Mouse (Mus musculus) heart, embryonic 16.5 days (tissue): ENCODE data around the gene Usp15. TPM values are rescaled to one million over a fixed set of nuclear protein-coding genes. Genes with fewer than 3 reads are reported as not detected.

Source experiments
- ATAC-seq: fragments of 200-750 bp; cut with Nextera tagmentation; replicated peaks from 2 replicates; pipeline ENCODE4 v1.8.0; 2017; ENCODE audit warnings: moderate number of reproducible peaks; ENCODE audit not compliant: insufficient read depth, low FRiP score; ENCODE audit errors: extremely low read depth
- H3K27ac ChIP-seq: fragments of 300-500 bp; sonication (generic); 2 replicates; pipeline ENCODE4 v1.5.1; 2014; ENCODE audit warnings: mild to moderate bottlenecking, low read length, control low read depth, moderate library complexity
- H3K27me3 ChIP-seq: fragments of 300-500 bp; sonication (generic); 2 replicates; pipeline ENCODE4 v1.6.1; 2014; ENCODE audit warnings: low read length, mixed read lengths; ENCODE audit not compliant: control insufficient read depth, insufficient read depth
- H3K36me3 ChIP-seq: fragments of 300-500 bp; sonication (generic); 2 replicates; pipeline ENCODE4 v1.6.1; 2014; ENCODE audit not compliant: control insufficient read depth, insufficient read depth
- H3K4me1 ChIP-seq: fragments of 300-500 bp; sonication (generic); 2 replicates; pipeline ENCODE4 v1.6.1; 2014; ENCODE audit warnings: low read length, mixed read lengths; ENCODE audit not compliant: control insufficient read depth, insufficient read depth
- H3K4me2 ChIP-seq: fragments of 300-500 bp; sonication (generic); 2 replicates; pipeline ENCODE4 v1.6.1; 2014; ENCODE audit warnings: low read depth, mild to moderate bottlenecking, control low read depth, low read length
- H3K4me3 ChIP-seq: fragments of 300-500 bp; sonication (generic); 2 replicates; pipeline ENCODE4 v1.5.1; 2014; ENCODE audit warnings: mild to moderate bottlenecking, control low read depth, low read length
- H3K9ac ChIP-seq: fragments of 300-500 bp; sonication (generic); 2 replicates; pipeline ENCODE4 v1.6.1; 2014; ENCODE audit warnings: low read length, control low read depth
- H3K9me3 ChIP-seq: fragments of 300-500 bp; sonication (generic); replicated peaks from 2 replicates; pipeline ENCODE4 v1.6.1; 2016; ENCODE audit warnings: low read length; ENCODE audit not compliant: control insufficient read depth
- WGBS: fragments of 180-500 bp; shearing (Covaris S2); extraction: QIAGEN DNeasy Blood & Tissue Kit; methylation state at CpG from one replicate; pipeline ENCODE4 v1.1.7; 2014; 5-methylcytosine and 5-hydroxymethylcytosine counted together
- polyA plus RNA-seq: library from polyadenylated mRNA; unstranded; fragments of >200 nt; fragmentation: Nextera tagmentation; extraction: Ambion mirVana; gene quantifications from 2 replicates; pipeline ENCODE4 v1.2.1, GENCODE M21; 2015

The Usp15 gene
- polyA plus RNA-seq, 1 experiment from 2014 or later = 66.0 TPM

DNA sequence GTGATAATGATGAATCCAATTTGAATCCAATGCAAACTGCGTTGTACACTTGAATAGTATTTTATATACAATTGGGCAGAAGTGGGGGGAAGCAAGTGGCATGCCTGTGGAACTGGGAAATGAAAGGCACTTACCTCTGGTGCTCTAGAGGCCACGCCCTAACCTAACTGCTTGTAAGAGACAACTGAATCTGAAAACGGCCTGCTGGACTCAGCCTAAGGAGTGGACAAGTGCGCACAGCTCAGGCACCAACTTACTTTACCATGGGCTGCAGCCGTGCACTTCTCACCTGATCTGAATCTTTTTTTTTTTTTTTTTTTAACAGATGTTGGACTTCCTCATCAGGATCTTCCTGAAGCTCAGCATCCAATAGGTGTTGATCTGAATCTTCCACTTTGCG lies 10.9 kb downstream of the Usp15 start:
- Histone ChIP-seq H3K27me3 (no peaks in the 10 kb centered on the region), H3K9me3 (no peaks in the 10 kb centered on the region), H3K4me1 (peaks cover 39% of the 10 kb centered on the region), H3K36me3 (no peaks in the 10 kb centered on the region), H3K27ac (no peak overlapping the region), H3K9ac (no peak overlapping the region), H3K4me3 (no peak overlapping the region), H3K4me2 (no peak overlapping the region)
- WGBS = 80% methylated on average over 6 of the region's 6 CpGs
- ATAC-seq = no peak

DNA sequence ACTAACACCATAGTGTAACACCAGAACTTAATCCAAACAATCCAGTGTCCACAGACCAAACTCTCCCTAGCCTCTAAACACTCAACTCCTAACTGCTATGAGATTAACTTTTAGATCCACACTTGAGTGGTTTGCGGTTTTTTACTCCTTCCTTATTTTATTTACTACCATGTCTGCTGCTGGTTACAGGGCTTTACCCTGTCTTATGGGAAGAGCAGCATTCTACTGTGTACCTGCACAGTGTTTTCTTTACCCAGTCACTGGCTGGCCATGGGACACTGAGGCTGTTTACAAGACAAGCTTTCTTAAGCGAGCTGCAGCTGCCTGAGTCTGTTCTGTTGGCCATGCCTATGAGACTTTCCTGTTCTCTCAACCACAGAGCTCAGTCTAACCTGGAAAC lies 13.1 kb downstream of the Usp15 start:
- Histone ChIP-seq H3K27ac (no peak overlapping the region), H3K27me3 (no peaks in the 10 kb centered on the region), H3K9me3 (no peaks in the 10 kb centered on the region), H3K4me1 (peaks cover 31% of the 10 kb centered on the region), H3K36me3 (peaks cover 6% of the 10 kb centered on the region), H3K4me2 (no peak overlapping the region), H3K9ac (no peak overlapping the region), H3K4me3 (no peak overlapping the region)
- WGBS = 54% methylated on average over 2 of the region's 2 CpGs
- ATAC-seq = no peak

DNA sequence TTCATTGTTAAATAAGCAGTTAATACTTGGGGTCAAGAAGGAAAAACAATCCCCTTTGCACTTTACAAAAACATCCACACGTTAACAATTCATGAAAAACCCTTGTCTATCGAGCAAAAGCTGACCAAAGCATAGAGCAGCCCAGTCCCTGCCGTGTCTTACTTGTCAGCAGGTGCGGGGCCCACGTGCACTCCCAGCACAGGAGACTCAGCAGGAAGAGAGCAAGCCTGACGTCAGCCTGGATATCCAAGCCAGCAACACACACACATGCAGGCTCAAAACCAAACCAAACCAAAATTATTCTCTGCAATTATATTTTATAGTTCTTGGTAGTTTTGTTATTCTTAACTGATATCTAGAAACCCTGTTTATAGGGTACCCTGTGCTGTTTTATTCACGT lies 13.6 kb downstream of the Usp15 start:
- Histone ChIP-seq H3K27me3 (no peaks in the 10 kb centered on the region), H3K27ac (no peak overlapping the region), H3K4me1 (peaks cover 29% of the 10 kb centered on the region), H3K36me3 (peaks cover 9% of the 10 kb centered on the region), H3K9ac (no peak overlapping the region), H3K4me2 (no peak overlapping the region), H3K4me3 (no peak overlapping the region), H3K9me3 (no peaks in the 10 kb centered on the region)
- WGBS = 29% methylated on average over 7 of the region's 7 CpGs
- peak; percentile 71; the same call in 1 of the 2 replicates for ATAC-seq

DNA sequence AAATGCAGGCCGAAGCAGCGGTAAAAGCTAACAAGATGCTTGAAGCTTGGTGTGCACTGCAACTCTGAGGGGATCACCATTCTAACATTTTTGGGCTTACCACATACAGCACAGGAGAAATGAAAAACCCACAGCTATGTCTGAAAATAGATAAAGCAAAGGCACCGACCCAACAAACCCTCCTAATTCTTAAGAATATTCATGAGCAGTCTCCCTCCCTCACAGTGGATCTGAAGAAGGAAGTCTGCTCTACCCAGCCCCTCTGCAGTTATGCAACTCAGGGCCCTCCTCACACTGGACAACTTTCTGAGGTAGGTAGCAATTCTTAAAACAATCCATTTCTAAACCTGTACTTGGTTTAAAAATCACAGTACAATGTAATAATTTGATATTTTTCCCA lies 14.4 kb downstream of the Usp15 start:
- H3K36me3 ChIP-seq = peaks cover 9% of the 10 kb centered on the region
- H3K4me2 ChIP-seq = no peak overlapping the region
- peaks cover 22% of the 10 kb centered on the region for H3K4me1 ChIP-seq
- 83% methylated on average over 3 of the region's 3 CpGs for WGBS
- no peaks in the 10 kb centered on the region for H3K9me3 ChIP-seq
- no peak overlapping the region for H3K9ac ChIP-seq
- H3K27me3 ChIP-seq = no peaks in the 10 kb centered on the region
- ATAC-seq = no peak
- no peak overlapping the region for H3K4me3 ChIP-seq
- H3K27ac ChIP-seq = no peak overlapping the region

DNA sequence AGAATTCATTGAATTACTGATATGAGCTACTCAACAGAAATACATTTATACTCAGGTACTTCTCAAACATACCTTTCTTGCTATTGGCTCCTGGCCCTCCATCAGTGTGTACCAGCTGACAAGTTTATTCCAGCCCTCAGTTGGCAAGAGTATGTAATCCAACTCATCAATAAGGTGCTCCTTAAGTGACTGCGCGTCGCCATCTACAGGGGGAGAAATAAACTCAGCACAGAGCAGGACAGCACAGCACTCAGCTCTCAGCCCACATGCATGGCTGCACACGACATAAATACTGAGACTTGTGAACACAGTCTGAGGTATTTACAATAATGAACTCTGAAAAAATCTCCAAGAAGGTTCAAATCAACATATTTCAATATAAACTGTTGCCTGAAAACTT lies 21.0 kb downstream of the Usp15 start:
- 0 out of 2 replicates have a peak, but pooled peaks cover 3% of the 10 kb centered on the region for H3K4me1 ChIP-seq
- H3K27me3 ChIP-seq = no peaks in the 10 kb centered on the region
- H3K27ac ChIP-seq = no peak overlapping the region
- H3K9me3 ChIP-seq = no peaks in the 10 kb centered on the region
- WGBS = 73% methylated on average over 4 of the region's 4 CpGs
- H3K9ac ChIP-seq = no peak overlapping the region
- ATAC-seq = no peak
- H3K4me3 ChIP-seq = no peak overlapping the region
- peaks cover 15% of the 10 kb centered on the region for H3K36me3 ChIP-seq
- H3K4me2 ChIP-seq = no peak overlapping the region

DNA sequence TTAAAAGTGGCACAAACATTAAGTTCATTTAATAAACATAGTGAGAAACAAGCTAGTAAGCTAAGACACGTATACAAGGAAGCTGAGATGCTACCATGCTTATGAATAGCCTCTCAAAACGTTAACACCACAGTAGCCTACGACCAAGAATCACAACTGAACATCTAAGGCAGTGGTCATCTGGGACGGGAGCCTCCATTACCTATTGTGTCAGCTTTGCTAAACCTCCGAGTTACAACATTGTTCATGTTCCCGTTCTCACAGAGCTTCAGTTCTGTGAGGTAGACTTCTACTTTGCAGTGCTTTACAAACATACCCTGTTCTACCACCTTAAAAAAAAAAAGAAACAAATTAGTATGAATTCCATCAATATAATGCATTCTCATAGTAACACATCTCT lies 25.9 kb downstream of the Usp15 start:
- H3K27ac ChIP-seq = no peak overlapping the region
- no peaks in the 10 kb centered on the region for H3K9me3 ChIP-seq
- H3K36me3 ChIP-seq = peaks cover 22% of the 10 kb centered on the region
- no peak overlapping the region for H3K9ac ChIP-seq
- 0 out of 2 replicates have a peak, but pooled peaks cover 3% of the 10 kb centered on the region for H3K4me1 ChIP-seq
- no peak for ATAC-seq
- no peaks in the 10 kb centered on the region for H3K27me3 ChIP-seq
- 87% methylated on average over 6 of the region's 6 CpGs for WGBS
- H3K4me2 ChIP-seq = no peak overlapping the region
- no peak overlapping the region for H3K4me3 ChIP-seq

DNA sequence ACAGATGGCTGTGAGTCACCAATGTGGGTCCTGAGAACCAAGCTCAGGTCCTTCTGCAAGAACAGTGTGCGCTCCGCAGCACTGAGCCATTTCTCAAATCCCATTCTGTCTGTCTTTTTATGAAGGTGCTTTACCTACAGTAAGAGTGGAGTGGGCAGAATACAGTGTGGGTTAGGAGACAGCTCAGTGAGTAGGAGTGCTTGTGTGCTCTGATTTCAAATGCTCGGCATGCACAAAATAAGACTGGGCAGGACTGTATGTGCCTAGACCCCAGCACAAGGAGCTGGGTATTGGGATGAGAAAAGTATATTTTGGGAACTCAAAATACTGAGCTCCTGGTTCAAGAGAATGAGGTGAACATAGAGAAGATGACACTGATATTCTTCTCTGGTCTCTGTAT lies 31.3 kb downstream of the Usp15 start:
- no peaks in the 10 kb centered on the region for H3K9me3 ChIP-seq
- no peaks in the 10 kb centered on the region for H3K4me1 ChIP-seq
- H3K4me3 ChIP-seq = no peak overlapping the region
- H3K4me2 ChIP-seq = no peak overlapping the region
- WGBS = 95% methylated on average over 3 of the region's 3 CpGs
- no peak overlapping the region for H3K27ac ChIP-seq
- no peaks in the 10 kb centered on the region for H3K27me3 ChIP-seq
- ATAC-seq = no peak
- no peak overlapping the region for H3K9ac ChIP-seq
- H3K36me3 ChIP-seq = peaks cover 21% of the 10 kb centered on the region

DNA sequence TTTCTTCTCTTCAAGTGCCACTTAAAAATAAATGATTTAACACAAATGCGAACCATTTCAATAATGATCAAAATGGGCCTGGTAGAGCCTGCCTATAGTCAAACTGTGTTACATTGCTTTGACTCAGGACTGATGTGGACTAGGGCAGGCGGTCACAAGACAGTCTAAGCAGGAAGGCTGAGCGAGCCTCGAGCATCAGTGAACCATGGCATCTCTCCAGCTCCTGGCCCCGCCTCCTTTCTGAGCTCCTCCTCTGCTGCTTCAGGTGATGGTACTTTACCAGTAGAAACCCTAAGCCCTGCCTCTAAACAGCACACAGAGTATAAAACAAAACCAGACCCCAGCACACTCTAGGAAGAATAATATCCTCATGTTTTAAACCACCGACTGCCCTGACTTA lies 36.3 kb downstream of the Usp15 start:
- Histone ChIP-seq H3K9me3 (no peaks in the 10 kb centered on the region), H3K9ac (no peak overlapping the region), H3K4me3 (no peak overlapping the region), H3K36me3 (peaks cover 8% of the 10 kb centered on the region), H3K4me1 (peaks cover 7% of the 10 kb centered on the region; the same call in 1 of the 2 replicates), H3K27me3 (no peaks in the 10 kb centered on the region), H3K27ac (no peak overlapping the region), H3K4me2 (no peak overlapping the region)
- 68% methylated on average over 6 of the region's 6 CpGs for WGBS
- no peak for ATAC-seq

DNA sequence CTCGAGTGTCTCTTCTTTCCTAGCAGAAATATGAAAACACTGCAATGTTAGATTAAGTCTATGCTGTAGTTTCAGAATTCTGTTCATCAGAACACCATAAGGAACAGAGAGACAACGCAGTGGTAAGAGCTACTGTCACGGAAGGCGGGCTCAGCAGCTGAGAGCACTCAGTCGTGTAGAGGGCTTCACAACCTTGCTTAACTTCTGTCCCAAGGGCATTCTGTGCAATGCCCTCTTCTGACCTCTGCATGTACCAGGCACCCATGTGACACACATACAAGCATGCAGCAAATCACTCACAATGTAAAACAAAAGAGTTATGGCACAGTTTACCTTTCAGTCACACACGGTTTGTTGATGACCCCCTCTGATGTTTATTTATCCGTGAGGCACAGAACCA lies 37.5 kb downstream of the Usp15 start:
- no peaks in the 10 kb centered on the region for H3K27me3 ChIP-seq
- peaks cover 8% of the 10 kb centered on the region for H3K36me3 ChIP-seq
- no peak overlapping the region; the same call in 1 of the 2 replicates for H3K27ac ChIP-seq
- H3K9me3 ChIP-seq = no peaks in the 10 kb centered on the region
- ATAC-seq = peak; percentile 55; the same call in 1 of the 2 replicates
- peaks cover 7% of the 10 kb centered on the region; the same call in 1 of the 2 replicates for H3K4me1 ChIP-seq
- 73% methylated on average over 7 of the region's 7 CpGs for WGBS
- no peak overlapping the region for H3K4me2 ChIP-seq
- H3K9ac ChIP-seq = no peak overlapping the region
- H3K4me3 ChIP-seq = no peak overlapping the region
